Mouse (Mus musculus) adrenal gland, adult 8-10 months (tissue): ENCODE measurements around the gene Tmem184b. TPM values are rescaled to one million over a fixed set of nuclear protein-coding genes. Genes with fewer than 3 reads are reported as not detected.

Source experiments
- microRNA-seq, 2 experiments: library from miRNA; unstranded; fragments of <30 nt; microRNA quantifications; one replicate each; pipeline ENCODE4 v1.2.0; 2022
- total RNA-seq, 4 experiments: library from RNA; stranded (reverse); gene quantifications; 2 replicates each; pipeline ENCODE4 v1.2.4; 2022

Gene Tmem184b
- total RNA-seq, 4 experiments from 2014 or later = 39.1 to 76.8 (median 65.3) TPM

Small RNAs within 50 kb of the gene (microRNA-seq; reads per million reads assigned to microRNA genes)
- gene Mir1943 = 0.50 to 3.2 reads per million in 2 experiments

Other genes with a start within 250 kb of the Tmem184b start
- gene Sox10, start 238.3 kb downstream of the Tmem184b start, total RNA-seq = 1 to 10 TPM; 1.4 to 2.6 (median 2.4) TPM
- 10 to 100 TPM; 18.1 to 38.0 (median 23.4) TPM for gene Pick1, start 174.4 kb downstream of the Tmem184b start, total RNA-seq
- not detected for gene Gm49486, start 174.2 kb downstream of the Tmem184b start, total RNA-seq
- gene Slc16a8, start 148.8 kb downstream of the Tmem184b start, total RNA-seq = not detected
- gene Baiap2l2, start 118.0 kb downstream of the Tmem184b start, total RNA-seq = 1 to 10 TPM in 1 of 4 experiments, under 1 TPM in 1, not detected in 2; 0.35 to 1.6 TPM
- 10 to 100 TPM; 27.8 to 36.2 (median 33.1) TPM for gene Pla2g6, start 75.2 kb downstream of the Tmem184b start, total RNA-seq
- gene Maff, start 56.9 kb downstream of the Tmem184b start, total RNA-seq = 1 to 10 TPM; 5.2 to 6.7 (median 6.1) TPM
- gene Csnk1e, start 52.0 kb upstream of the Tmem184b start, total RNA-seq = 100 to 1,000 TPM in 2 of 4 experiments, 10 to 100 TPM in 2; 80.4 to 126 (median 97.1) TPM
- 1 to 10 TPM in 2 of 4 experiments, under 1 TPM in 2; 0.38 to 6.2 (median 2.8) TPM for gene Kcnj4, start 101.7 kb upstream of the Tmem184b start, total RNA-seq
- gene Kdelr3, start 112.8 kb upstream of the Tmem184b start, total RNA-seq = 1 to 10 TPM; 2.1 to 5.3 (median 2.8) TPM
- gene Ddx17, start 143.2 kb upstream of the Tmem184b start, total RNA-seq = 100 to 1,000 TPM; 277 to 438 (median 365) TPM
- gene Dmc1, start 201.5 kb upstream of the Tmem184b start, total RNA-seq = 1 to 10 TPM; 1.5 to 6.3 (median 2.7) TPM